In genomic region chr11:115603476-115604303, GRCm38 (mm10) we compare ENCODE assay signal across 8 mouse cellular contexts. TPM values are rescaled to one million over a fixed set of nuclear protein-coding genes. Genes with fewer than 3 reads are reported as not detected.
A peak's percentile ranks its signal among the peaks of the same experiment; 100 is the strongest.
DNase-seq lines count a peak whose midpoint lies in the region; ATAC-seq lines count a peak whose summit lies in the region.

Gene Mrps7, plus strand, starts transcription at chr11:115603925.
Gene Gga3, minus strand, starts transcription at chr11:115604051.

- WGBS in heart, embryonic 14.5 days: under 1% methylated on average over 79 of the region's 93 CpGs
- under 1% methylated on average over 93 of the region's 93 CpGs for WGBS in liver, embryonic 13.5 days (ENCODE audit: insufficient replicate concordance)
- under 1% methylated on average over 90 of the region's 93 CpGs for WGBS in stomach, embryonic 16.5 days

- peaks cover 45% of the 10 kb centered on the region for H3K36me3 ChIP-seq in heart, embryonic 14.5 days (ENCODE audit: control insufficient read depth, insufficient read depth, low read length)
- peaks cover 58% of the 10 kb centered on the region for H3K36me3 ChIP-seq in liver, embryonic 13.5 days
- peaks cover 9% of the 10 kb centered on the region for H3K36me3 ChIP-seq in stomach, embryonic 16.5 days (ENCODE audit: control insufficient read depth, insufficient read depth, low read length)

- peak within 1 kb of the TSS; percentile 99 for H3K27ac ChIP-seq in brown adipose tissue, adult 24 weeks (replicated peaks; ENCODE audit: low read depth, low read length)
- H3K27ac ChIP-seq in heart, embryonic 14.5 days (replicated peaks in 1 of 2; ENCODE audit: control insufficient read depth in 1 of 2, insufficient read depth in 1 of 2, low read depth in 2 of 2, low read length in 2 of 2): peak within 1 kb of the TSS; percentile 91 to 93
- peak within 1 kb of the TSS; percentile 88 for H3K27ac ChIP-seq in liver, embryonic 13.5 days
- peak within 1 kb of the TSS; percentile 90 for H3K27ac ChIP-seq in stomach, embryonic 16.5 days (ENCODE audit: low read length)

- peak within 1 kb of the TSS; percentile 88 for H3K4me3 ChIP-seq in brown adipose tissue, adult 24 weeks (ENCODE audit: insufficient read depth, low read depth, low read length)
- peak within 1 kb of the TSS; percentile 92 to 100 for H3K4me3 ChIP-seq in heart, embryonic 14.5 days (ENCODE audit: control insufficient read depth in 1 of 2, insufficient read depth in 1 of 2, low read depth in 1 of 2, low read length in 2 of 2)
- H3K4me3 ChIP-seq in liver, embryonic 13.5 days (replicated peaks): peak within 1 kb of the TSS; percentile 79
- H3K4me3 ChIP-seq in stomach, embryonic 16.5 days (replicated peaks; ENCODE audit: low read length): peak within 1 kb of the TSS; percentile 98

- DNase-seq in CD4-positive, CD25-positive, alpha-beta regulatory T cell, adult 2 months (ENCODE audit: low read depth, low spot score): peak; percentile 96
- peak; percentile 59 for DNase-seq in fibroblast of lung, adult 2 months (ENCODE audit: low read depth)
- DNase-seq in kidney, postnatal 14 days: peak; percentile 95
- peak; percentile 85 for DNase-seq in liver, embryonic 13.5 days
- peak; percentile 89 for DNase-seq in neural tube, embryonic 10.5 days (ENCODE audit: extremely low spot score, low spot score)

- peak; percentile 95 for ATAC-seq in heart, embryonic 14.5 days (ENCODE audit: insufficient number of reproducible peaks, insufficient read depth, low FRiP score, low read depth)
- ATAC-seq in liver, embryonic 13.5 days (ENCODE audit: low read depth): peak; percentile 94
- ATAC-seq in stomach, embryonic 16.5 days (ENCODE audit: insufficient read depth, low FRiP score): peak; percentile 97

- H3K4me2 ChIP-seq in heart, embryonic 14.5 days (ENCODE audit: low read length): peak within 1 kb of the TSS; percentile 90
- peak within 1 kb of the TSS; percentile 92 for H3K4me2 ChIP-seq in liver, embryonic 13.5 days
- H3K4me2 ChIP-seq in stomach, embryonic 16.5 days (ENCODE audit: low read depth, low read length): peak within 1 kb of the TSS; percentile 91

- peaks cover 11% of the 10 kb centered on the region for H3K4me1 ChIP-seq in brown adipose tissue, adult 24 weeks (ENCODE audit: control insufficient read depth, insufficient read depth, insufficient read length, low read length)
- peaks cover 10 to 40% of the 10 kb centered on the region in 2 experiments for H3K4me1 ChIP-seq in heart, embryonic 14.5 days (ENCODE audit: control insufficient read depth in 2 of 2, insufficient read depth in 2 of 2, low read length in 2 of 2)
- H3K4me1 ChIP-seq in liver, embryonic 13.5 days (replicated peaks): peaks cover 60% of the 10 kb centered on the region
- H3K4me1 ChIP-seq in stomach, embryonic 16.5 days (ENCODE audit: control insufficient read depth, insufficient read depth, low read length): peaks cover 24% of the 10 kb centered on the region

- no peaks in the 10 kb centered on the region for H3K27me3 ChIP-seq in heart, embryonic 14.5 days (ENCODE audit: control insufficient read depth, insufficient read depth, low read length)
- H3K27me3 ChIP-seq in liver, embryonic 13.5 days: no peaks in the 10 kb centered on the region
- H3K27me3 ChIP-seq in stomach, embryonic 16.5 days (ENCODE audit: control insufficient read depth, insufficient read depth, low read length): no peaks in the 10 kb centered on the region

- H3K9me3 ChIP-seq in heart, embryonic 14.5 days (ENCODE audit: control insufficient read depth, low read length): no peaks in the 10 kb centered on the region
- H3K9me3 ChIP-seq in liver, embryonic 13.5 days (replicated peaks): no peaks in the 10 kb centered on the region
- no peaks in the 10 kb centered on the region for H3K9me3 ChIP-seq in stomach, embryonic 16.5 days (replicated peaks; ENCODE audit: control insufficient read depth, low read length)

- H3K9ac ChIP-seq in heart, embryonic 14.5 days (ENCODE audit: low read length): peak within 1 kb of the TSS; percentile 95
- peak within 1 kb of the TSS; percentile 89 for H3K9ac ChIP-seq in liver, embryonic 13.5 days
- H3K9ac ChIP-seq in stomach, embryonic 16.5 days (ENCODE audit: low read length): peak within 1 kb of the TSS; percentile 97

RNA-seq across cellular contexts. Expression of gene Mrps7, which starts in this region (rescaled TPM):
- polyA plus RNA-seq in brown adipose tissue, adult 24 weeks (2012; ENCODE audit: insufficient read depth, insufficient read length, missing spikeins): 106 and 138 TPM in 2 replicates
- 79.9 and 87.4 TPM in 2 replicates for polyA plus RNA-seq in heart, embryonic 14.5 days (2014; fragmentation: Nextera tagmentation; extraction: Ambion mirVana)
- polyA plus RNA-seq in liver, embryonic 13.5 days (2015; fragmentation: Nextera tagmentation; extraction: Ambion mirVana): 71.5 and 77.4 TPM in 2 replicates
- polyA plus RNA-seq in stomach, embryonic 16.5 days (2015; fragmentation: Nextera tagmentation; extraction: Ambion mirVana): 78.5 and 91.1 TPM in 2 replicates

RNA-seq across cellular contexts. Expression of gene Gga3, which starts in this region (rescaled TPM):
- 4.2 and 6.5 TPM in 2 replicates for polyA plus RNA-seq in brown adipose tissue, adult 24 weeks (2012; ENCODE audit: insufficient read depth, insufficient read length, missing spikeins)
- 16.1 and 17.2 TPM in 2 replicates for polyA plus RNA-seq in heart, embryonic 14.5 days (2014; fragmentation: Nextera tagmentation; extraction: Ambion mirVana)
- polyA plus RNA-seq in liver, embryonic 13.5 days (2015; fragmentation: Nextera tagmentation; extraction: Ambion mirVana): 8.5 and 10.5 TPM in 2 replicates
- 17.4 and 18.8 TPM in 2 replicates for polyA plus RNA-seq in stomach, embryonic 16.5 days (2015; fragmentation: Nextera tagmentation; extraction: Ambion mirVana)

Comparison
In these comparisons a context has a peak if more than half of its experiments do, and no peak if none do; other contexts are left out.
1. Peak in every context shown above with its lines: DNase-seq, ATAC-seq, H3K4me3 ChIP-seq and H3K27ac ChIP-seq.